Mouse (Mus musculus) forebrain, embryonic 13.5 days (tissue): ENCODE results near the gene Mrpl40. TPM values are rescaled to one million over a fixed set of nuclear protein-coding genes. Genes with fewer than 3 reads are reported as not detected.

Source experiments
- polyA plus RNA-seq: library from polyadenylated mRNA; unstranded; fragments of >200 nt; fragmentation: Nextera tagmentation; extraction: Ambion mirVana; gene quantifications from 2 replicates; pipeline ENCODE4 v1.2.1, GENCODE M21; 2015

Gene Mrpl40
- polyA plus RNA-seq, 1 experiment from 2014 or later, result 78.6 TPM

Other genes starting within 250 kb of the Mrpl40 start
- 115 and 120 TPM in 2 replicates for gene Sept5, start 246.9 kb downstream of the Mrpl40 start, polyA plus RNA-seq
- gene Cldn5, start 100.0 kb downstream of the Mrpl40 start, polyA plus RNA-seq, result 44.6 and 53.2 TPM in 2 replicates
- 114 and 118 TPM in 2 replicates for gene Ufd1, start 65.1 kb downstream of the Mrpl40 start, polyA plus RNA-seq
- 48.7 and 51.3 TPM in 2 replicates for gene Cdc45, start 64.9 kb downstream of the Mrpl40 start, polyA plus RNA-seq
- 26.1 and 29.6 TPM in 2 replicates for gene 2510002D24Rik, start 40.3 kb downstream of the Mrpl40 start, polyA plus RNA-seq
- gene Gm28539, start 40.3 kb downstream of the Mrpl40 start, polyA plus RNA-seq, result not detected in 2 replicates
- gene Hira, start 175 bp upstream of the Mrpl40 start, polyA plus RNA-seq, result 21.4 and 25.8 TPM in 2 replicates